Mouse (Mus musculus): Measurements from ENCODE around the gene Ubash3a. TPM values are rescaled to one million over a fixed set of nuclear protein-coding genes. Genes with fewer than 3 reads are reported as not detected.

The Ubash3a gene
- polyA plus RNA-seq, 1 experiment from 2014 or later = 8.3 TPM

DNA sequence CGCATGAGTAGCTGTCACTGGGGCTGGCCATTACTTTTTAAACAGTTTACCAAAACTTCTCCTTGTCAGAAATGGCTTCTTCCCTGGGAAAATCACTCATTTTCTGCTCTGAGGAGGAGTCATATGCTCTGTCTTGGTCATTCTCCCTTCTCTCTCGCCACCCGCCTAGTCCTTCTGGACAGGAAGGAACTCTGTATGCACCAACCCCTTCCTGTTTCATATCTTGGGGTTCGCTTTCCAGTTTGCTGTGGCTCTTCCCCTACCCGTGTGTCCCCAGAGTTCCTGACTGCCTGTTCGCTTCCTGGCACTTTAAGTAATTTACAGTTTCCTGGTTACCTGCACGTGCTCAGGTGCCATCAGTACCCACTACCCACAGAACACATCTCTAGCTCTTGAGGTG lies 19.3 kb downstream of the Ubash3a start:
- Histone ChIP-seq H3K27ac (ENCODE audit: low read length) (no peak overlapping the region), H3K27me3 (ENCODE audit: control insufficient read depth, insufficient read depth, low read length) (no peaks in the 10 kb centered on the region), H3K4me2 (ENCODE audit: low read depth, low read length) (no peak overlapping the region), H3K4me3 (ENCODE audit: low read length) (no peak overlapping the region), H3K4me1 (ENCODE audit: control insufficient read depth, insufficient read depth, low read length) (no peaks in the 10 kb centered on the region), H3K9me3 (replicated peaks; ENCODE audit: control insufficient read depth, low read length) (no peaks in the 10 kb centered on the region), H3K36me3 (ENCODE audit: control insufficient read depth, insufficient read depth) (no peaks in the 10 kb centered on the region), H3K9ac (ENCODE audit: low read length) (no peak overlapping the region)
- ATAC-seq (replicated peaks; ENCODE audit: extremely low read depth, insufficient read depth, low FRiP score) = no peak
- WGBS = 71% methylated on average over 7 of the region's 7 CpGs

DNA sequence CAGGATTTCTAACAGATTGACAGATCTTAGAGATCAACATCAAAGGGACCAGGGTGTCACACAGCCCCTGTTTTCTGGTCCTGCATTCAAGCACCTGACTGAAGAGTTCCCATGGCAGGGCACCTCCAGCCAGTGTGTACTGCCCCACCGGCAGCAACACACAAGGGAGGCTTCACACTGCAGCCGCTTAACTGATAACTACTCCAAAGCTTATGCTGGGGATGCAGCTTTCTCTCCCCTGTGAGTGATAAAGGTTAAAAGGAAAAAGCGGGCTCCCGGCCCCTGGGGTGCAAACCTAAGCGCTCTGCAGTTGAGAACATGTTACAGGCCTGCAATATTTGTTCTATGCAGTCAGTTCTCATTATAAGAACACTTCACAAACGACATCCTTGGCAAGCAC lies 24.1 kb downstream of the Ubash3a start:
- H3K4me3 ChIP-seq (ENCODE audit: low read length) = no peak overlapping the region
- 39% methylated on average over 6 of the region's 6 CpGs for WGBS
- no peaks in the 10 kb centered on the region for H3K27me3 ChIP-seq (ENCODE audit: control insufficient read depth, insufficient read depth, low read length)
- no peaks in the 10 kb centered on the region for H3K9me3 ChIP-seq (replicated peaks; ENCODE audit: control insufficient read depth, low read length)
- no peak overlapping the region for H3K4me2 ChIP-seq (ENCODE audit: low read depth, low read length)
- no peak for ATAC-seq (replicated peaks; ENCODE audit: extremely low read depth, insufficient read depth, low FRiP score)
- no peaks in the 10 kb centered on the region for H3K4me1 ChIP-seq (ENCODE audit: control insufficient read depth, insufficient read depth, low read length)
- H3K27ac ChIP-seq (ENCODE audit: low read length) = no peak overlapping the region
- no peak overlapping the region for H3K9ac ChIP-seq (ENCODE audit: low read length)
- H3K36me3 ChIP-seq (ENCODE audit: control insufficient read depth, insufficient read depth) = no peaks in the 10 kb centered on the region

DNA sequence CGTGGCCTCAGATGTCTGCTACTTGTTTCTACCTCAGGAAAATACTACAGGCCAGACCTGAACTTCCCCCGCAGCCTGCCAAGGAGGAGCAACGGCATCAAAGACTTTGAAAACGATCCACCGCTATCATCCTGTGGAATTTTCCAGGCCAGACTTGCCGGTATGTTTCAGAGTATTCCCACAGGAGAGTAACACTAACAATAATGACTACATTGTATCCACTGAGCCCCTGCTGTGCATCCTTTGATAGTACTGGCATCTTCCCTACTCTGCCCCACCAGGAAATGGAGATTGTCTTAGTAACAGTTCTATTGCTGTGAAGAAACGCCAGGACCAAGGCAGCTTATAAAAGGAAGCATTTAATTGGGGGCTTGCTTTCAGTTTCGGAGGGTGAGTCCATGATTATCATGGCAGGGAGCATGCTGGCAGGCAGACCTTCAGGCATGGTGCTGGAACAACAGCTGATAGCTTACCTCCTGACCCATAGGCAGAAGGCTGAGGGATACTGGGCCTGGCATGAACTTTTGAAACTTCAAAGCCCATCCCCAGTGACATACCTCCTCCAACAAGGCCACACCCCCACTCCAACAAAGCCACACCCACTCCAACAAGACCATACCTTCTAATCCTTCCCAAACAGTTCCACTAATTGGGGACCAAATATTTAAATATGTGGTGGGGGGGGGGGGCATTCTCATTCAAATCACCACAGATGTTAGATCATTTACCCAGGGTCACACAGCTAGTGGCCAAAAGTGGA lies 24.8 kb downstream of the Ubash3a start:
- peak; percentile 37; the same call in 1 of the 2 replicates for ATAC-seq (replicated peaks; ENCODE audit: extremely low read depth, insufficient read depth, low FRiP score)
- H3K9ac ChIP-seq (ENCODE audit: low read length) = no peak overlapping the region
- H3K27ac ChIP-seq (ENCODE audit: low read length) = no peak overlapping the region
- no peaks in the 10 kb centered on the region for H3K27me3 ChIP-seq (ENCODE audit: control insufficient read depth, insufficient read depth, low read length)
- no peaks in the 10 kb centered on the region for H3K4me1 ChIP-seq (ENCODE audit: control insufficient read depth, insufficient read depth, low read length)
- 35% methylated on average over 8 of the region's 8 CpGs for WGBS
- H3K4me3 ChIP-seq (ENCODE audit: low read length) = no peak overlapping the region
- H3K9me3 ChIP-seq (replicated peaks; ENCODE audit: control insufficient read depth, low read length) = no peaks in the 10 kb centered on the region
- no peak overlapping the region for H3K4me2 ChIP-seq (ENCODE audit: low read depth, low read length)
- H3K36me3 ChIP-seq (ENCODE audit: control insufficient read depth, insufficient read depth) = no peaks in the 10 kb centered on the region

DNA sequence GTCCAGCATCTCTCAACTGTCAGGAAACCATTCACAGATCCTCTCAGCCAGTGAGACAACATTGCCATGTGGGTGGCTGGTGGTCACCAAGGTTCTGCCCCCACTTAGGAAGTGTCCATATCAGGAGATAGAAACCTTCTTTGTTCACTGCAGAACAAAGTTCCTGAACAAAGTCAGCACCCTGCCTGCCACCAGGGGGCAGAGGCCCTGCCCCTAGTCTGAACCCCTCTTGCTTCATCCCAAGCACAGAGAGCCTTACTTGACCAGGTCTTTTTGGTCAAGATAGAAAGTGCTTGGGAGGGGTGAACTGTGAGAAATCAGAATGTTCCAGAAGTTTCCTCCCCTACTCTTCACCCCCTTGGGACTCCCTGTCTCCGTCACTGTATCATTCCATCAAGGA lies 28.2 kb downstream of the Ubash3a start:
- Histone ChIP-seq H3K4me1 (ENCODE audit: control insufficient read depth, insufficient read depth, low read length) (no peaks in the 10 kb centered on the region), H3K9ac (ENCODE audit: low read length) (no peak overlapping the region), H3K27me3 (ENCODE audit: control insufficient read depth, insufficient read depth, low read length) (no peaks in the 10 kb centered on the region), H3K4me2 (ENCODE audit: low read depth, low read length) (no peak overlapping the region), H3K4me3 (ENCODE audit: low read length) (no peak overlapping the region), H3K36me3 (ENCODE audit: control insufficient read depth, insufficient read depth) (no peaks in the 10 kb centered on the region), H3K9me3 (replicated peaks; ENCODE audit: control insufficient read depth, low read length) (no peaks in the 10 kb centered on the region), H3K27ac (ENCODE audit: low read length) (no peak overlapping the region)
- 95% methylated on average over 1 of the region's 1 CpGs for WGBS
- no peak for ATAC-seq (replicated peaks; ENCODE audit: extremely low read depth, insufficient read depth, low FRiP score)

DNA sequence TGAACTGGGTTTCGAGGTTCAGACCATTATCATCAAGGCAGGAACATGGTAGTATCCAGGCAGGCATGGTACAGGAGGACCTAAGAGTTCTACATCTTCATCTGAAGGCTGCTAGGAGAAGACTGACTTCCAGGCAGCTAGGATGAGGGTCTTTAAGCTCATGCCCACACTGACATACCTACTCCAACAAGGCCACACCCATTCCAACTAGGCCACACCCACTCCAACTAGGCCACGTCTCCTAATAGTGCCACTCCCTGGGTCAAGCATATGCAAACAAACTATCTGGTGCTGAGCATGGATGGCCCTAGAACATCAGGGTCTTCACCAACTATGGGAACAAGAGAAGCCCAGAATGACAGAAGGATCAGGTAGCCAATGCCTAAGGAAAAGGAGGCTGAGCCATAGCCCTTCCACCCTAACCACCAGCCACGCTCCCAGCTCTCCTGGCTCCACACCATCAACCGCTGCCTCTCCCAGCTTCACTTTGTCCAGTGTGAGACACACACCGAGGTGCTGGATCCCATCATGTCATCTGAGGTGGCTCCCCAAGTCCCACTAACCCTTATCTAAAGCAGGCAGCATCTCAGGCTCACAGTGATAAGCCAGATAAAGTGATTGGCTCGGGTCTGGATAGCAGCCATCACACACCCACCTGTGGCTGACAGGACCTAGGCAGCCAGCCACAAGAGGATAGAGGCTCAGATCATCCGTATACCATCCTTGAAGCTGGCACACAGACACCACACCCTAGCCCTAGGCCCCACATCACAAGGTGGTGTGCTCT lies 30.8 kb downstream of the Ubash3a start:
- no peaks in the 10 kb centered on the region for H3K4me1 ChIP-seq (ENCODE audit: control insufficient read depth, insufficient read depth, low read length)

DNA sequence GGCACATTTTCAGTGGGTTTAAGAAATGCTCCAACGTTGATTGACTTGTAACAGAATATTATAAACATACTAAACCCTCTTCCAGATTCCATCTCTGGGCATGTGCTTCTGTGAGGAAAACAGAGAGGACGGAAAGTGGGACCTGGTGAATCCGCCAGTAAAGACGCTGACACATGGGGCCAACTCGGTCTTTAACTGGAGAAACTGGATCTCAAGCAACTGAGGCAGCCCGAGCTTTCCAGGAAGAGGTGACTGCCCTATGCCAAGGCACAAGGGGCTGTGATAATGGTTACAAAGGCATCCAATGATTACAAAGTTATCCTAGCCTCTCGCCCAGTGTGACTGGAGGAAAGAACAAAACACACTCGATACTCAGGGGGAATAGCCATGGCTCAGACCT lies 33.5 kb downstream of the Ubash3a start:
- H3K4me1 ChIP-seq (ENCODE audit: control insufficient read depth, insufficient read depth, low read length) = peaks cover 7% of the 10 kb centered on the region
- WGBS = 79% methylated on average over 8 of the region's 8 CpGs
- H3K4me3 ChIP-seq (ENCODE audit: low read length) = no peak overlapping the region
- peaks cover 4% of the 10 kb centered on the region; the same call in 1 of the 2 replicates for H3K9me3 ChIP-seq (replicated peaks; ENCODE audit: control insufficient read depth, low read length)
- no peaks in the 10 kb centered on the region for H3K36me3 ChIP-seq (ENCODE audit: control insufficient read depth, insufficient read depth)
- no peaks in the 10 kb centered on the region for H3K27me3 ChIP-seq (ENCODE audit: control insufficient read depth, insufficient read depth, low read length)
- H3K4me2 ChIP-seq (ENCODE audit: low read depth, low read length) = no peak overlapping the region
- H3K9ac ChIP-seq (ENCODE audit: low read length) = no peak overlapping the region
- no peak for ATAC-seq (replicated peaks; ENCODE audit: extremely low read depth, insufficient read depth, low FRiP score)
- H3K27ac ChIP-seq (ENCODE audit: low read length) = no peak overlapping the region

More for the DNA sequence above, 30.8 kb downstream of the Ubash3a start:
- WGBS = 74% methylated on average over 7 of the region's 7 CpGs
- no peak for ATAC-seq (replicated peaks; ENCODE audit: extremely low read depth, insufficient read depth, low FRiP score)
- no peak overlapping the region for H3K27ac ChIP-seq (ENCODE audit: low read length)
- H3K4me3 ChIP-seq (ENCODE audit: low read length) = no peak overlapping the region
- H3K9ac ChIP-seq (ENCODE audit: low read length) = no peak overlapping the region
- no peaks in the 10 kb centered on the region for H3K27me3 ChIP-seq (ENCODE audit: control insufficient read depth, insufficient read depth, low read length)
- no peaks in the 10 kb centered on the region for H3K9me3 ChIP-seq (replicated peaks; ENCODE audit: control insufficient read depth, low read length)
- no peak overlapping the region for H3K4me2 ChIP-seq (ENCODE audit: low read depth, low read length)
- no peaks in the 10 kb centered on the region for H3K36me3 ChIP-seq (ENCODE audit: control insufficient read depth, insufficient read depth)

DNA sequence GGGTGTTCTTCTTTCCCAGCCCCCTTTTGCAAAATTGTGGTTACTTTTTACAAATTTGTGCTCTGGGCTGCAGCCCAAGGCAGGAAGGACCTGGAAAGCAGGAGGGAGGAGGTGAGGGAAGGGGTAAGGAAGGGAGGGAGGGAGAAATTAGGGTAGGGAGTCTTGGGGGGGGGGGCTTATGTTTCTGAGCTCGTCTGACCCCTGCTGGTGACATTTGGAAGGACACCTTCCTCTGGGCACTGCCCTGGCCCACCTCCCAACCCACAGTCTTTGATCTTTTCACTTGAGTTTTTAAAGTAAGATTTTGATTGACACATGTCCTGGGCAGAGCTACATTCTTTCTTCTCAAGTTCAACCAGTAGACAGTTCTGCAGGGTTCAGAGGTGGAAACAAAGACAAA lies 35.1 kb downstream of the Ubash3a start:
- Histone ChIP-seq H3K27me3 (ENCODE audit: control insufficient read depth, insufficient read depth, low read length) (no peaks in the 10 kb centered on the region), H3K4me1 (ENCODE audit: control insufficient read depth, insufficient read depth, low read length) (peaks cover 7% of the 10 kb centered on the region), H3K36me3 (ENCODE audit: control insufficient read depth, insufficient read depth) (no peaks in the 10 kb centered on the region), H3K4me3 (ENCODE audit: low read length) (no peak overlapping the region), H3K4me2 (ENCODE audit: low read depth, low read length) (no peak overlapping the region), H3K9ac (ENCODE audit: low read length) (no peak overlapping the region), H3K27ac (ENCODE audit: low read length) (no peak overlapping the region), H3K9me3 (replicated peaks; ENCODE audit: control insufficient read depth, low read length) (peaks cover 4% of the 10 kb centered on the region; the same call in 1 of the 2 replicates)
- no peak for ATAC-seq (replicated peaks; ENCODE audit: extremely low read depth, insufficient read depth, low FRiP score)
- 0% methylated on average over 1 of the region's 1 CpGs for WGBS

DNA sequence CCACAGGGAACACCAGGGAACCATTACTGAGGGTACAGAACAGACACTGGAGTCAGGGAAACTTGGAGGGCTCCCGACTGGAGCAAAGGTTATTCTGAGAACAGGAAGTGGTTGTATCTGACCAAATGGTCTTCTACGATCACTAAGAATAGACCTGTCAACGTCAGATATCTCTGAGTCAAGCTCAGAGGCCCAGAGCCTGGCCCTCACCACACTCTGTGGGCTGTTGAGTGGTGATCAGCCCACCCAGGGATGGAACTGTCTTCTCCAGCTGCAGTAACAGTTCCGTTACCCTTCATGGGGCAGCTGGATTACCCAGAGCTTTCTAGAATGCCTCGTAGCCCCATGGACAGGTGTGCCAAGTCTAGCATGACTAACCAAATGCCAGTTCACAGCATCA lies 37.6 kb downstream of the Ubash3a start:
- H3K4me2 ChIP-seq (ENCODE audit: low read depth, low read length) = no peak overlapping the region
- WGBS = 27% methylated on average over 5 of the region's 5 CpGs
- no peak overlapping the region for H3K9ac ChIP-seq (ENCODE audit: low read length)
- H3K27ac ChIP-seq (ENCODE audit: low read length) = peak overlapping the region; percentile 27; the same call in 1 of the 2 replicates
- H3K27me3 ChIP-seq (ENCODE audit: control insufficient read depth, insufficient read depth, low read length) = no peaks in the 10 kb centered on the region
- peaks cover 4% of the 10 kb centered on the region; the same call in 1 of the 2 replicates for H3K9me3 ChIP-seq (replicated peaks; ENCODE audit: control insufficient read depth, low read length)
- no peaks in the 10 kb centered on the region for H3K36me3 ChIP-seq (ENCODE audit: control insufficient read depth, insufficient read depth)
- peak; percentile 89 for ATAC-seq (replicated peaks; ENCODE audit: extremely low read depth, insufficient read depth, low FRiP score)
- H3K4me3 ChIP-seq (ENCODE audit: low read length) = no peak overlapping the region
- peaks cover 7% of the 10 kb centered on the region for H3K4me1 ChIP-seq (ENCODE audit: control insufficient read depth, insufficient read depth, low read length)

DNA sequence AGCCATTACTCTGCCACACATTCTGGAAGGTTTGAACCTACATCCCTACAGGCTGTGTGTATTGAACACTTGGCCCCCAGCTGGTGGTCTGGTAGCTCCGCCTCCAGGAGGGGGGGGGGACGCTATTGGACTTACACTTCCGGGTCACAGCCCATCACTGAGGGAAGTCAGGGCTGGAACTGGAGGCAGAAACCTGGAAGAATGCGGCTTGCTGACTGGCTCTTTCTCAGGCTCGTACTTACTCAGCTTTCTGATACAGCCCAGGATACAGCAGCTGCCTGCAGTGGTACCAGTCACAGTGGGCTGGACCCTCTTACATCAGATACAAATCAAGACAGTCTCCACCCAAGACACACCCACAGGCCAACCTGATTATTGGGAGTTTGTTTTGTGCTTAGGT lies 39.5 kb downstream of the Ubash3a start:
- Histone ChIP-seq H3K36me3 (ENCODE audit: control insufficient read depth, insufficient read depth) (no peaks in the 10 kb centered on the region), H3K9me3 (replicated peaks; ENCODE audit: control insufficient read depth, low read length) (peaks cover 4% of the 10 kb centered on the region; the same call in 1 of the 2 replicates), H3K4me3 (ENCODE audit: low read length) (no peak overlapping the region), H3K4me1 (ENCODE audit: control insufficient read depth, insufficient read depth, low read length) (peaks cover 7% of the 10 kb centered on the region), H3K27me3 (ENCODE audit: control insufficient read depth, insufficient read depth, low read length) (no peaks in the 10 kb centered on the region), H3K4me2 (ENCODE audit: low read depth, low read length) (no peak overlapping the region), H3K27ac (ENCODE audit: low read length) (no peak overlapping the region), H3K9ac (ENCODE audit: low read length) (no peak overlapping the region)
- no peak for ATAC-seq (replicated peaks; ENCODE audit: extremely low read depth, insufficient read depth, low FRiP score)
- 25% methylated on average over 5 of the region's 5 CpGs for WGBS

All from heart, embryonic 16.5 days (tissue).